Mouse (Mus musculus) c-Kit-negative CD71-positive TER-119-positive erythroid progenitor cells, embryonic 14.5 days (primary cell): ENCODE data around the gene Zdhhc11.
"Not testable (repeated sequence)": the region's sequence is repeated elsewhere in the genome, so short reads cannot be mapped to it uniquely, and the experiment has no call there.

ENCODE experiments used
- DNase-seq: peaks from one replicate; pipeline ENCODE4 v3.0.0-alpha.2; 2013; ENCODE audit warnings: low read depth, low spot score

Gene Zdhhc11

DNA sequence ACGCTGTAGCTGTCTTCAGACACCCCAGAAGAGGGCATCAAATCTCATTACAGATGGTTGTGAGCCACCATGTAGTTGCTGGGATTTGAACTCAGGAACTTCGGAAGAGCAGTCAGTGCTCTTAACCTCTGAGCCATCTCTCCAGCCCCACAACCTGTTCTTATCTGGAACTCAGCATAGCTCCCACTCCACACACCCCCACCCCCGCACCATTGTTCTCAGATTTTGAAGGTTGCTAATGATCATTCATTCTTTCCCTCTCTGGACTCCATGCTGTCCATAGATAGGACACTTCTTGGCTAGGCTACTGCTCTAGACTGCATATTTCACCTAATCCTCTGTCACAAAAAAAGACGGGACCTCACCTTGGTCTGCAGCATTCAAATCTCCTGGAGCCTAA lies 43.2 kb downstream of the Zdhhc11 start:
- not testable (repeated sequence) for DNase-seq

- DNase-seq: not testable (repeated sequence)
Observed at GRCm38 (mm10) chr13:74008216-74008615, 44.6 kb downstream of the Zdhhc11 start.

GRCm38 (mm10) chr13:74008948-74009718 lies 45.5 kb downstream of the Zdhhc11 start, which contains the start of gene Tppp:
Gene Tppp, plus strand, starts transcription at chr13:74009407.
- DNase-seq: peak; percentile 69

DNA sequence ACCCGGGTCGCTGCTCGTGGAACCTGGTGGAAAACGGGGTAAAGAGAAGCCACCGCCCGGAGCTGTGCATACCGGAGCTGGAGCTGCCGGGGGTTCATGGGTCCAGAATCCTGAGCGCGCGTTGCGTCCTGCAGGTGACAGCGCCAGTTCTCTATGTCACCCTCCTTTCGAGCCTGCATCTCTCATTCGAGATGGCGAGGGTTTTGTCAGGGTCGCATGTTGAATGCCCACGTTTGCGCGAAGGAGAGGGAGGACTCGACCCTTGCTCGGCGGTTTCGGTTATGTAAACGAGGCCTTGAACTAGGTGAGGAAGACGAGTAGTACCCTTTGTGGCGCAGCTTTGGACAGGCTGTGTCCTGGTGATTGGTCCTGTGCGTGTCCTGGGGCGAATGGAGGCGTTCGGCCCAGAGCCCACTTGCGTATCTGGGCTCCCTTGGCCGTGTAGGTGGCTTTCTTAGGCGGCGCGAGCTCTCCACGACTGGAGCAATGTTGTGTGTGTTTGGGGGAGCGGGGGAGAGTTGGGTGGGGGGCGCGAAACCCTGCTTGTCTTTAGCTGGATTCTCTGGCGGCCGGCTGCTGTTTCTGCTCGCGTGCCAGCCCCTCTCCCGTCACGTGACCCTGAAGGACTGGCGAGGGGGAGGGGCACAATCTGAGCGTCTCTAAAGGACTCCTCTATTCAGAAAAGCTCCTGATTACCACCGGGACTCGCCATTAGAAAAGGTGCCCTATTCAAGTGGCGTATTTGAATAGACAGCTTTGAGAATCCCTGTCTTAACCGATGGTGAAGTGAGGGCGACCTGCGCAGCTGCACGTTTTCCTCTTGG lies 46.4 kb downstream of the Zdhhc11 start:
- DNase-seq: no peak

- no peak for DNase-seq
Observed at GRCm38 (mm10) chr13:74010678-74011077, 47.0 kb downstream of the Zdhhc11 start.

DNA sequence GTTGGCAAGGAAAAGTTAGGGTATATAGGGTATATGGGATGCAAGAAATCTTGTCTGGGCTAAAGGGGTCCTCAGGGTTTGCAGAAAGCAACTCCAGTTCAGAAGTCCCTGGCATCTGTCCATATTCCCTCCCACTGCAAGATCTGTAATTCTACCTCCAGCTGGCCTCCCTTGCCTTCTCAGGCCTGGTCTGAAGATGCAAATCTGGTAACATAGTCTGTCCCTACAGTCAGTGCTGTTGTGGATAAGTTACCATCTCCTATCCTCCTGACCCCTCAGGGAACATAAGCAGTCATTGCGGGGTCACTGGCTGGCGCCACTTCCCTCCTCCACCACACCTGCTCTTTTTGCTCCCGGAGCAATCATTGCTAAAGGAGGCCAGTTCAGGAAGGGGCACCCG lies 52.3 kb downstream of the Zdhhc11 start:
- no peak for DNase-seq

GRCm38 (mm10) chr13:74017426-74017825 lies 53.8 kb downstream of the Zdhhc11 start:
- DNase-seq: no peak

- DNase-seq: not testable (repeated sequence)
Observed at GRCm38 (mm10) chr13:74019006-74019405, 55.4 kb downstream of the Zdhhc11 start.

- DNase-seq: no peak
Observed at GRCm38 (mm10) chr13:74025151-74026081, 61.8 kb downstream of the Zdhhc11 start.

DNA sequence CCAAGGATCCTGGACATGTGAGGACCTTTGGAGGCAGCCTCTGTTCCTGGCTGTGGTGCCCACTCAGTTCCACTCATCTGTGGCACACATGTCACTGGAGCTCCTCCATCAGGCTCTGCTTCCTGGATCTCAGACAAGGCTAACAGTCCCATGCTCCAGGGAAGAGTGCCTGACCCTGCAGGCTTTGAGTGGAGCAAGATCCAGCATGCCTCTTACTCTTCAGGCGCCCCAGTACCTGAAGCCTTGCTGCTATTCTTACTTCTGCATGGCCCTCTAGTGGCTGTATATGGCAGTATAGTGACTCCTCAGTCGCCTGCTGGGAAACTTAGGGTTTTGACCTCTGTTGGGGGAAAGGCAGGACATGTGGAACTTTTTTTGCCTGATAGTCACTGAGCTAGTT lies 62.6 kb downstream of the Zdhhc11 start:
- no peak for DNase-seq

- no peak for DNase-seq
Observed at GRCm38 (mm10) chr13:74028116-74028515, 64.5 kb downstream of the Zdhhc11 start.

GRCm38 (mm10) chr13:74029013-74029412 lies 65.4 kb downstream of the Zdhhc11 start:
- DNase-seq: no peak

GRCm38 (mm10) chr13:74030691-74031090 lies 67.0 kb downstream of the Zdhhc11 start:
- DNase-seq: no peak

- no peak for DNase-seq
Observed at GRCm38 (mm10) chr13:74031133-74031532, 67.5 kb downstream of the Zdhhc11 start.

- no peak for DNase-seq
Observed at GRCm38 (mm10) chr13:74034756-74035155, 71.1 kb downstream of the Zdhhc11 start.

GRCm38 (mm10) chr13:74035776-74036175 lies 72.1 kb downstream of the Zdhhc11 start:
- no peak for DNase-seq

- no peak for DNase-seq
Observed at GRCm38 (mm10) chr13:74039926-74040325, 76.3 kb downstream of the Zdhhc11 start.
